Mouse (Mus musculus) ES-E14 (cell line): ENCODE data around the gene Zfp978. TPM values are rescaled to one million over a fixed set of nuclear protein-coding genes. Genes with fewer than 3 reads are reported as not detected.
"Not testable (repeated sequence)": the region's sequence is repeated elsewhere in the genome, so short reads cannot be mapped to it uniquely, and the experiment has no call there.

Source experiments
- DNase-seq: peaks from one replicate; pipeline ENCODE4 v3.0.0-alpha.2; 2013; ENCODE audit warnings: low read depth, low spot score
- H3K27ac ChIP-seq: 2 replicates; pipeline ENCODE4 v1.5.1; 2012; ENCODE audit warnings: low read depth, mild to moderate bottlenecking, low read length, moderate library complexity, mixed read lengths; ENCODE audit not compliant: poor library complexity, insufficient read depth, severe bottlenecking
- H3K36me3 ChIP-seq: 2 replicates; pipeline ENCODE4 v1.6.1; 2012; ENCODE audit warnings: mild to moderate bottlenecking, low read length, moderate library complexity, mixed read lengths; ENCODE audit not compliant: control insufficient read depth, poor library complexity, insufficient read depth, severe bottlenecking
- H3K4me1 ChIP-seq, 2 experiments: fragments of 150-350 bp in 1 of 2; sonication (generic) in 1 of 2; 2 replicates each; pipeline ENCODE4 v1.6.1; 2012; ENCODE audit warnings: low read length in 2 of 2, mild to moderate bottlenecking in 1 of 2, mixed read lengths in 1 of 2; ENCODE audit not compliant: control insufficient read depth in 2 of 2, insufficient read depth in 2 of 2, poor library complexity in 1 of 2
- H3K4me3 ChIP-seq, 2 experiments: fragments of 150-350 bp in 1 of 2; sonication (generic) in 1 of 2; 2 replicates each; pipeline ENCODE4 v1.5.1; 2012; ENCODE audit warnings: low read length in 2 of 2, low read depth in 1 of 2, mild to moderate bottlenecking in 1 of 2, mixed read lengths in 1 of 2; ENCODE audit not compliant: insufficient read depth in 1 of 2, poor library complexity in 1 of 2, severe bottlenecking in 1 of 2
- H3K9ac ChIP-seq: 2 replicates; pipeline ENCODE4 v1.6.1; 2012; ENCODE audit warnings: low read depth, mild to moderate bottlenecking, low read length, mixed read lengths; ENCODE audit not compliant: poor library complexity, insufficient read depth, severe bottlenecking
- H3K9me3 ChIP-seq: fragments of 150-350 bp; sonication (generic); 2 replicates; pipeline ENCODE4 v1.6.1; 2012; ENCODE audit warnings: low read depth, mild to moderate bottlenecking, low read length; ENCODE audit not compliant: control insufficient read depth, insufficient read depth
- ZC3H11A ChIP-seq: IDR thresholded peaks from 2 replicates; pipeline ENCODE4 v1.6.1; 2012; ENCODE audit warnings: low read depth, mild to moderate bottlenecking, inconsistent platforms, low read length, borderline replicate concordance
- in situ Hi-C, 2 experiments: fragments of 600-800 bp; cut with MboI; formaldehyde crosslinking; loops; one replicate each; pipeline ENCODE4 v1.15.1; 2025; ENCODE audit warnings: low sequenced_read_pairs in 2 of 2, inconsistent platforms in 1 of 2; ENCODE audit not compliant: unreplicated experiment in 2 of 2
- total RNA-seq: library from RNA; depleted of rRNA; stranded (reverse); fragments of 300-350 nt; gene quantifications from 2 replicates; pipeline ENCODE4 v1.2.3, GENCODE M21; 2012

The Zfp978 gene
- total RNA-seq, 1 experiment, result 297 TPM

GRCm38 (mm10) chr4:147397934-147398682 is 37.0 kb downstream of the Zfp978 start:
- DNase-seq, H3K27ac ChIP-seq, in situ Hi-C loops: not testable (repeated sequence)

DNA sequence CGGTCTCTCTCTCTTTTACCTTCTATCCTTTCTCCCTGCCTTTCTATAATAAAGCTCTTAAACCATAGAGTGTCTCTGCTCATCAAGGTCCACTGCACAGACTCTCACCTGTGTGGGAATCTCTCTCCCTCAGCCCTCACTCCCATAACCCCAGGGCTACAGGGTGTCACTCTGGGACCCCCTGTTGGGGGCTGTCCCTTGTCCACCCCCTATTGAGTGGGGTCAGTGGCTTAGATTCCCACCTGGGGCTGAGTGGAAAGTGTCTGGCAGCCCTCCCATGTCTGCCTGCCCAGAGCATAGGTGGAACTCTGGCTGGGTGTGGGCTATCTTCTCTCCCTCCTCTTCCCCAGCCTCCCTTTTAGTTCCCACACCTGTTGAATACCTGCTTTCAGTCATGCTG is 37.6 kb downstream of the Zfp978 start:
- DNase-seq, in situ Hi-C loops, H3K4me1 ChIP-seq, H3K4me3 ChIP-seq, H3K27ac ChIP-seq, H3K9ac ChIP-seq, H3K9me3 ChIP-seq, H3K36me3 ChIP-seq: not testable (repeated sequence)

More at GRCm38 (mm10) chr4:147397934-147398682, 37.0 kb downstream of the Zfp978 start:
- H3K9ac ChIP-seq, H3K4me1 ChIP-seq, H3K4me3 ChIP-seq, H3K36me3 ChIP-seq, H3K9me3 ChIP-seq: not testable (repeated sequence)

- H3K9me3 ChIP-seq, result not testable (repeated sequence)
These were observed 38.4 kb downstream of the Zfp978 start for GRCm38 (mm10) chr4:147399505-147399904.

DNA sequence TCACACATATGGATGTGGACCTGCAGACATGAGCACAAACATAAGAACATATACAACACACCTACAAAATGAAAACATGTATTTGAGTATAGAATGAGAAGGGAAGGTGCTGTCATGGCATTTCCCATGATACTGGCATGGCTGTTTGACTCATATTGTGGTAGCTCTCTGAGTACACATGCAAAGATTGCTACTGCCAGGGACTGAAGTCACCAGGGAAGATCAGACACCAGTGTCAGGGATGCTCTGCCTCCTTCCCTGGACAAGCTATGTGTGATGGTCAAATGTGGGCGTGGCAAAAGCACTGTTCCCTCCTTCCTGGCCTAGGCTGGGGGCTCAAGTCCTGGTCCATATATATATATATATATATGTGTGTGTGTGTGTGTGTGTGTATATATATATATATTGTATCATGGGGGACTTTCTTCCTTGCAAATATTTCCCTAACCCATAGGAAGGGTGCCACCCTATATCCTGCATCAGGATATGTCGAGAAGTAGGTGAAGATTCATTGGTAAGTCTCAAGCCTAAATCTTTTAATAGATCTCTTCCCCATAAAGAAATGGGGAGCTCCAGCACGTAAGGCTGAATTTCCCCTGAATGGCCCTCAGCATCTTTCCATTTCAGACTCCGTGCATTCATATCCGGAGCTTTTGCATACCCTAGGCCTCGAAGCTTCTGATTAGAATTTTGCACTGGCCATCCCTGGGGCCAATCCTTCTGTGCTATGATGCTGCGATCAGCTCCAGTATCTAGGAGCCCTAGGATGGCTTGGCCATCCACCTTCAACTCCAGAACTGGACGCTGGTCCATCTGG is 39.1 kb downstream of the Zfp978 start:
- in situ Hi-C loops, result loop anchor here (25.0 kb wide), 2 partner anchors 1838 to 1963 kb away; no protein-coding TSS in a partner anchor
- H3K9ac ChIP-seq, DNase-seq, H3K4me1 ChIP-seq, H3K36me3 ChIP-seq, H3K9me3 ChIP-seq, H3K4me3 ChIP-seq, H3K27ac ChIP-seq: not testable (repeated sequence)

More at GRCm38 (mm10) chr4:147399505-147399904, 38.4 kb downstream of the Zfp978 start:
- H3K36me3 ChIP-seq, in situ Hi-C loops, H3K9ac ChIP-seq, H3K4me1 ChIP-seq, H3K27ac ChIP-seq, H3K4me3 ChIP-seq, DNase-seq: not testable (repeated sequence)

- not testable (repeated sequence) for H3K36me3 ChIP-seq, H3K9me3 ChIP-seq, H3K27ac ChIP-seq, DNase-seq, H3K4me3 ChIP-seq, H3K4me1 ChIP-seq, H3K9ac ChIP-seq
- TF ChIP-seq ZC3H11A, result 0 out of 2 replicates have a peak, but pooled peaks have one; percentile 3
- in situ Hi-C loops, result loop anchor here (25.0 kb wide), 2 partner anchors 1839 to 1964 kb away; no protein-coding TSS in a partner anchor
These were observed 40.0 kb downstream of the Zfp978 start for GRCm38 (mm10) chr4:147400848-147401715.

DNA sequence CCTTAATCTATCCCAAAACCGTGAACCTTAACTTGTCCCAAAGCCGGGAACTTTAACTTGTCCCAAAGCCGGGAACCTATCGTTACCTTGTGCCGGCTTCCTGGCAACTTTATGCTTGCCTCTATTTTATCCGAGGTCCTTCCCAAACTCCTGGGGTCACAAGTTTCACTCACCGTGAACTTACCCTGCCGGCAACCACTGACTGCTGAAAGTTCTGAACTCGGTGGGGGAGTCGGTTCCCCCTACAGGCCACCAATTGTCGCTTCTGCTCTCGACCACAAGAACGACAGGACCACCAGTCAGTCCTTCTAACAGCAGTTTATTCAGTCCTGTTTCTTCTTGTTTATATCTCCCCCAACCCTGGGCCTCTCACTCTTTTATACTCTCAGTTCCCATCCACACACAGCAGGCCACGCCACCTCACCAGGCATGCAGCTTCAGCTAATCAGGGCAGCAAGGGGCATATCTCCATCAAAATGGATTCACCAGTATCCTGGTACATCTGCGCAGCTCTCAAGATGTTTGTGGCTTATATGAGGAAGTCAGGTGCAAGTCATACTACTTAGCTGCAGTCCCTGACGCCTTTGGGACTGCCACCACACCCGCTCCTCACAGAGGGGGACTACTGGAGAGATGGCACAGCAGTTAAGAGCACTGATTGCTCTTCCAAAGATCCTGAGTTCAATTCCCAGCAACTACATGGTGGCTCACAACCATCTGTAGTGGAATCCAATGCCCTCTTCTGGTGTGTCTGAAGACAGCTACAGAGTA is 40.8 kb downstream of the Zfp978 start:
- not testable (repeated sequence) for H3K4me3 ChIP-seq, H3K9ac ChIP-seq, DNase-seq, H3K4me1 ChIP-seq, H3K36me3 ChIP-seq, H3K9me3 ChIP-seq, H3K27ac ChIP-seq
- in situ Hi-C loops, result loop anchor here (25.0 kb wide), 2 partner anchors 1840 to 1965 kb away; no protein-coding TSS in a partner anchor

DNA sequence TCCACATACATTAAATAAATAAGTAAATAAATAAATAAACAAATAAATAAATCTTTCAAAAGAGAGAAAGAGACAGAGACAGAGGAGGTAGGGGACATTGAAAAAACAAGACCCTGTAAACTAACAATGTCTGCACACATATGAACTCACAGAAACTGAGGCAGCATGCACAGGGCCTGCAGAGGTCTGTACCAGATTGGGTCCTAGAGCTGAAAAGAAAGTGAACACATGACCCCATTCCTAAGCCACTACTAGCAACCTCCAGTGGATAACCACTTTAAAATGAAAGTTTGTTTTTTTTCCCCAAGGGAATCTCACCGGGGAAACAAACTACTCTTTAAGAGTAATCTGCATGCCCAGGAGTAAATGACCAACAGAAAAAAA is 41.4 kb downstream of the Zfp978 start:
- H3K27ac ChIP-seq, H3K4me3 ChIP-seq, H3K9me3 ChIP-seq, DNase-seq, H3K9ac ChIP-seq, H3K36me3 ChIP-seq, H3K4me1 ChIP-seq: not testable (repeated sequence)
- in situ Hi-C loops, result loop anchor here (25.0 kb wide), 2 partner anchors 1840 to 1965 kb away; no protein-coding TSS in a partner anchor
